Mouse (Mus musculus) ovary, adult 18-20 months (tissue): Measurements from ENCODE around the gene Gabbr2.

Experiments used
- DNase-seq: peaks from one replicate; pipeline ENCODE4 v3.0.0; 2022; ENCODE audit warnings: low spot score, mixed read lengths

Gene Gabbr2

GRCm38 (mm10) chr4:46710523-46710922 lies 281.1 kb downstream of the Gabbr2 start:
- no peak for DNase-seq

- DNase-seq, result no peak
Observed at GRCm38 (mm10) chr4:46710018-46710417, 281.7 kb downstream of the Gabbr2 start.

- no peak for DNase-seq
Observed at GRCm38 (mm10) chr4:46709492-46709891, 282.2 kb downstream of the Gabbr2 start.

- DNase-seq, result no peak
Observed at GRCm38 (mm10) chr4:46705739-46706138, 285.9 kb downstream of the Gabbr2 start.

GRCm38 (mm10) chr4:46703146-46703545 lies 288.5 kb downstream of the Gabbr2 start:
- DNase-seq, result no peak

- no peak for DNase-seq
Observed at GRCm38 (mm10) chr4:46700223-46700651, 291.4 kb downstream of the Gabbr2 start.

- DNase-seq, result no peak
Observed at GRCm38 (mm10) chr4:46696467-46696866, 295.2 kb downstream of the Gabbr2 start.

- no peak for DNase-seq
Observed at GRCm38 (mm10) chr4:46690565-46690964, 301.1 kb downstream of the Gabbr2 start.

- DNase-seq, result no peak
Observed at GRCm38 (mm10) chr4:46690023-46690420, 301.7 kb downstream of the Gabbr2 start.

GRCm38 (mm10) chr4:46689397-46690022 lies 302.2 kb downstream of the Gabbr2 start:
- DNase-seq, result peak; percentile 11

GRCm38 (mm10) chr4:46688213-46688832 lies 303.4 kb downstream of the Gabbr2 start:
- DNase-seq, result no peak

GRCm38 (mm10) chr4:46684160-46684559 lies 307.5 kb downstream of the Gabbr2 start:
- no peak for DNase-seq

- DNase-seq, result no peak
Observed at GRCm38 (mm10) chr4:46676646-46677045, 315.0 kb downstream of the Gabbr2 start.

- no peak for DNase-seq
Observed at GRCm38 (mm10) chr4:46675992-46676391, 315.7 kb downstream of the Gabbr2 start.

- no peak for DNase-seq
Observed at GRCm38 (mm10) chr4:46675272-46675785, 316.3 kb downstream of the Gabbr2 start.

GRCm38 (mm10) chr4:46668620-46669019 lies 323.1 kb downstream of the Gabbr2 start:
- no peak for DNase-seq

GRCm38 (mm10) chr4:46666420-46666819 lies 325.3 kb downstream of the Gabbr2 start:
- no peak for DNase-seq

GRCm38 (mm10) chr4:46665371-46665774 lies 326.3 kb downstream of the Gabbr2 start:
- DNase-seq, result no peak

GRCm38 (mm10) chr4:46664123-46665009 lies 327.3 kb downstream of the Gabbr2 start:
- peak; percentile 65 for DNase-seq

- DNase-seq, result no peak
Observed at GRCm38 (mm10) chr4:46661433-46661832, 330.2 kb downstream of the Gabbr2 start.

GRCm38 (mm10) chr4:46658946-46659345 lies 332.7 kb downstream of the Gabbr2 start:
- DNase-seq, result no peak

GRCm38 (mm10) chr4:46657116-46657515 lies 334.6 kb downstream of the Gabbr2 start:
- DNase-seq, result no peak

- no peak for DNase-seq
Observed at GRCm38 (mm10) chr4:46655956-46656355, 335.7 kb downstream of the Gabbr2 start.
